Mouse (Mus musculus): ENCODE measurements around the gene Spred2.

GRCm38 (mm10) chr11:19890700-19891406 is 33.3 kb upstream of the Spred2 start:
- TF ChIP-seq CTCF (IDR thresholded peaks at IDR 0.05; ENCODE audit: low read depth) = no peak
- TF ChIP-seq EP300 (IDR thresholded peaks at IDR 0.05; ENCODE audit: low read depth) = no peak
